Mouse (Mus musculus) c-Kit-negative CD71-positive TER-119-positive erythroid progenitor cells, embryonic 14.5 days (primary cell): ENCODE results near the gene Chst11.

Experiments
- DNase-seq: peaks from one replicate; pipeline ENCODE4 v3.0.0-alpha.2; 2013; ENCODE audit warnings: low read depth, low spot score

Gene Chst11

GRCm38 (mm10) chr10:82984950-82985699 lies at the start of gene Chst11:
Gene Chst11 (plus strand): TSS chr10:82985498.
- DNase-seq, result no peak

- DNase-seq, result no peak
These were observed 49.5 kb upstream of the Chst11 start for GRCm38 (mm10) chr10:82935774-82936173.

- no peak for DNase-seq
These were observed 31.9 kb upstream of the Chst11 start for GRCm38 (mm10) chr10:82953415-82953814.

- DNase-seq, result no peak
These were observed 30.2 kb upstream of the Chst11 start for GRCm38 (mm10) chr10:82955117-82955516.

GRCm38 (mm10) chr10:82958218-82958761 lies 27.0 kb upstream of the Chst11 start:
- DNase-seq, result no peak

GRCm38 (mm10) chr10:82959316-82959715 lies 26.0 kb upstream of the Chst11 start:
- no peak for DNase-seq

DNA sequence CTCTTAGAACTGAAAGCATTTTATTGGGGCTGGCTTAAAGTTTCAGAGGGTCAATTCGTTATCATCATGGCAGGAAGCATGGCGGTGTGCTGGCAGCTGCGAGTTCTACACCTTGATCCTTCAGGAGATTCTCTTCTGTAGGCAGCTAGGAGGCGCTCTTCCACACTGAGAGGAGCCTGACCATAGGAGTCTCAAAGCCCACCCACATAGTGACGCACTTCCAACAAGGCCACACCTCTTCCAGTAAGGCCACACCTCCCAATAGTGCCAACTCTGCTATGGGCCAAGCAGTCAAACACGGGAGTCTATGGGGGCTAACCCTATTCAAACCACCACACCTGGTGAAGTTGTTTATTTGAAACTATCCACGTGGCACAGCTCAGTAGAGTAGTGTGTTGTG lies 24.0 kb upstream of the Chst11 start:
- DNase-seq, result peak; percentile 69

DNA sequence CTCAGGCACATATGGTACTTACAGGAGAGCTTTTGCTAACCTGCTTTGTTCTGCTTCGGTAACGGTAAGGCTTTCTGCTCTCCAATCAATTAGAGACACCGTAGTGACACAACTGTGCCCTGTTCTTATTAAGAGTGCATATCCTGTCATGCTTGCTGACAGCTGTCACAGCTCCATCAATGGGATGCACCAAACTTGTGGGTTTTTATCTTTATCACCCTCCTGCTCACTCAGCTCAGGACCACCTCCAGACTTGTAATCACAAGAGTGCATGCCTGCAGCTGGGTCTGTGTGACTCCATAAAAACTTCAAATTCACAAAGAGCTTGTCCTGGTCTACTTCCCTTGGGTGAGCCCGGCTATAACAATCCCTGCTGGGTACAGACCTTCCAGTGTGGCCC lies 23.3 kb upstream of the Chst11 start:
- no peak for DNase-seq

GRCm38 (mm10) chr10:82962472-82963020 lies 22.8 kb upstream of the Chst11 start:
- no peak for DNase-seq

DNA sequence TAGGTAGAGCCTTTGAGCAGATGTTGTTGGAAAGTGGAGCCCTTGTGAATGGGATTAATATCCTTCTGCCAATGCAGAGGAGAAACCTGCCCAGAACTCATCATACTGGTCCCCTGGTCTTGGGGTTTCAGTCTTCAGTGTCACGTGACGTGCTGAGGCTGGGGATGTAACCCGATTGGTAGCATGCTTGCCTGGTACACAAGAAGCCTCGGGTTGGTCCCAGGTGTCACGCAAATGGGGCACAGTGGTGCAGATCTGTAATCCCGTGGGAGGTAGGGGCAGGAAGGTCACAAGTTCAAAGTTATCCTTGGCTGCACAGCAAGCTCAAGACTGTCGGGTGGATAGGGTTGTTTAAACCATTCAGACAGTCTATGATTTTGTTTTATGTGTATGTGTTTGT lies 20.8 kb upstream of the Chst11 start:
- no peak for DNase-seq

DNA sequence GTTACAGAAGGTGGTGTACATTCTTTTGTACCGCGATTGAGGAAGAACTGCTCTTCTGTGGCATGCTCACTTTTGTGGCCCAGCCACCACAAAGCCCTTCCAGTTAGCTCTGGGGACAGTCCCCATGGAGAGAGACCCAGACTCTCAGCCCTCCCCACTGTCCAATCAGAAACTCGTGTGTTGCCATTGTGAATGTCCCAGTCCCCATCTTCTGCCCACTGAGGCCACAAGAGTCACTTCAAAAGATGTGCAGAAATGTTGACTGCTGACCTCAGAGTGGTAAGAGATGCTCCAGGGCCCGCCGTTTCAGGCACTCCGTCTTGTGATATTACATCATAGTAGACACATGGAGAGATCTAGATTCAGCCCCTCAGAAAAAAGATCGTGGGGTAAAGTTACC lies 18.6 kb upstream of the Chst11 start:
- DNase-seq, result no peak

DNA sequence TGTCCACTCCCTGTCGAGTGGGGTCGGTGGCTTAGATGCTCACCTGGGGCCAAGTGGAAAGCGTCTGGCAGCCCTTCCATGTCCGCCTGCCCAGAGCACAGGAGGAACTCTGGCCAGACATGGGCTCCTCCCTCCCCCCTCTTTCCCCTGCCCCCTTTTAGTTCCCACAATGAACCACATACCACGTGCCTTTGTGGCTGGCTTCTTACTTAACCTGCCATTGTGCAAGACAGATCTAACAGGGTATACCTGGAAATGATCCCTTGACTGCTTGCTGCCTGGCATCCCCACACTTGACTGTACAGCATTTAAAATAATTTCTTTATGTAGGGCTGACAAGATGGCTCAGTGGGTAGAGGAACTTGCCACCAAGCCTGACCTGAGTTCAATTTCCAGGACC lies 15.7 kb upstream of the Chst11 start:
- DNase-seq, result no peak

GRCm38 (mm10) chr10:82971549-82971948 lies 13.7 kb upstream of the Chst11 start:
- no peak for DNase-seq

DNA sequence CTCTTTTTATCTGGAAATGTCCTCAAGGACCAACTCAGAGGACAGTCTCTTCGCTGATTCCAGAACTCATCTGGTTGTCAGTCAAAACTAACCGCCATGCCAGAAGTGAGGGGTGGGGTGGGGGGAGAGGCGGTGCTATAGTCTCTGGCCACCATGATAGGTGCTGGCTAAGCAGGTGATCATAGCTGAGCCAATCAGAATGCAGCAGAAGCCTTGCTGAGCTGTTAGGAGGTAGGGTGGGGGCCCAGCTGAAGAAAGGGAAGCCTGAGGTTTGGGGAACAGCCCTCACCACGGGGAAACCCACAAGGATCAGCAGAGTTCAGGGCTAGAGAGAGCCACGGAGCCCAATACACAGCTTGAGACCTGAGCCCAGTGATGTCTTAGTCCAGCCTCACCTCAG lies 11.1 kb upstream of the Chst11 start:
- DNase-seq, result no peak

GRCm38 (mm10) chr10:82974627-82975177 lies 10.6 kb upstream of the Chst11 start:
- DNase-seq, result no peak

GRCm38 (mm10) chr10:82975806-82976205 lies 9.5 kb upstream of the Chst11 start:
- no peak for DNase-seq

DNA sequence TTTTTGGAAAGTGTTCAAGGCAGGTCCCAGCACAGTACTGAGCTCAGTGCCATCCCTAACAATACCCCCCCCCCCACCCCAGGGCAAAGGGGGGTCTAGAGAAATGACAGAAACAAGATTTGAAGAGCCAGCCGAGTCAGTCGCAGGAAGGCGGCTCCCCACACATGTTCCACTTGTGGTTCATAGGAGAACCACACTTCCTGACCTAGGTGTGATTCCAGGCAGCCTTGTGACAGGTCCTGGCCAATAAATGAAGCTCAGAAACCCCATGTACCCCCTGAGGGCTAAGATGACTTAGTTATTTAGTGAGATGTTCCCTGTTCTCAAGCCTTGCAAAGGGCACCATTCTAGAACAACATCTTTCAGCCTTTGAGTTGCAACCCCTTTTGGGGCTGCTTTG lies 3.0 kb upstream of the Chst11 start:
- DNase-seq, result no peak

- DNase-seq, result peak; percentile 54
These were observed 418 bp downstream of the Chst11 start for GRCm38 (mm10) chr10:82985700-82986131.

GRCm38 (mm10) chr10:82986251-82986992 lies 1.1 kb downstream of the Chst11 start:
- DNase-seq, result no peak

- no peak for DNase-seq
These were observed 1.7 kb downstream of the Chst11 start for GRCm38 (mm10) chr10:82986993-82987349.

DNA sequence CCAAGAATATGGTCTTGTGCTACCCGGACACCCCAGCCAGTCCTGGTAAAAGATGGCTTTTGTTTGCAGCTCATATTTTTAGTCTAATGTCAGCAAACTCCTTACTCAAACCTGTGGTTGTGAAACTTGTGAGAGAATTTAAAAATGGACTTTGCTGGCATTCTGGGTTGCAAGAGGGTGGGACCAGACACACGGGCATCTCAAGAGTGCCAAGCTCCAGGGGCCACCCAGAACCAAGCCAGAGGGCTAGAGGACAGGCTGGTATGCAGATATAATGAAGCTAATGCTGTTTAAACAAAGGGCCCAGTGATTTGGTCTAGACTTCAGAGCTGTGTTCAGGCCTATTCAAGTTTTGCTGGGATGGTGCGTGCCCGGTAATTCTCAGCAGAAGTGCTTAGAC lies 2.1 kb downstream of the Chst11 start:
- DNase-seq, result no peak

GRCm38 (mm10) chr10:82989418-82990025 lies 4.2 kb downstream of the Chst11 start:
- DNase-seq, result no peak
